Mouse (Mus musculus) kidney, adult 10 weeks (tissue): ENCODE data around the gene Tmem82. TPM values are rescaled to one million over a fixed set of nuclear protein-coding genes. Genes with fewer than 3 reads are reported as not detected.

Experiments used
- polyA plus RNA-seq: library from polyadenylated mRNA; stranded (reverse); fragments of 350-450 nt; fragmentation: Illumina TruSeq; extraction: RNeasy Lipid Tissue Mini Kit (QIAGEN cat#74804); gene quantifications from one replicate; pipeline ENCODE4 v1.2.3, GENCODE M21; 2014; ENCODE audit warnings: low read depth, low replicate concordance

Tmem82 gene
- 0.57 TPM for polyA plus RNA-seq

GRCm38 (mm10) chr4:141618565-141619243 lies at the start of gene Tmem82:
Tmem82 (minus strand) TSS chr4:141618633.

GRCm38 (mm10) chr4:141664799-141665198 lies 46.4 kb upstream of the Tmem82 start, which contains the start of gene Plekhm2:
Plekhm2 (minus strand) TSS chr4:141664899.

GRCm38 (mm10) chr4:141623666-141624065 lies 5.2 kb upstream of the Tmem82 start, which contains the start of gene Slc25a34:
Slc25a34 (minus strand) TSS chr4:141623821.

GRCm38 (mm10) chr4:141605861-141606260 lies 12.6 kb downstream of the Tmem82 start, which contains the start of gene Fblim1:
Fblim1 (minus strand) TSS chr4:141606096.

Other genes with a start within 250 kb of the Tmem82 start
- 4.0 TPM for gene Clcnka, start 219.9 kb downstream of the Tmem82 start, polyA plus RNA-seq
- gene Clcnkb, start 202.6 kb downstream of the Tmem82 start, polyA plus RNA-seq: 10.6 TPM
- not detected for gene Hspb7, start 197.9 kb downstream of the Tmem82 start, polyA plus RNA-seq
- gene Srarp, start 182.5 kb downstream of the Tmem82 start, polyA plus RNA-seq: not detected
- gene Zbtb17, start 174.0 kb downstream of the Tmem82 start, polyA plus RNA-seq: not detected
- gene Spen, start 80.0 kb downstream of the Tmem82 start, polyA plus RNA-seq: 7.5 TPM
- 5.1 TPM for gene Fblim1, start 12.5 kb downstream of the Tmem82 start, polyA plus RNA-seq
- 0.53 TPM for gene Slc25a34, start 5.2 kb upstream of the Tmem82 start, polyA plus RNA-seq
- 1.4 TPM for gene Plekhm2, start 46.3 kb upstream of the Tmem82 start, polyA plus RNA-seq
- not detected for gene Rsc1a1, start 67.0 kb upstream of the Tmem82 start, polyA plus RNA-seq
- 35.7 TPM for gene Ddi2, start 104.8 kb upstream of the Tmem82 start, polyA plus RNA-seq
- gene Agmat, start 128.0 kb upstream of the Tmem82 start, polyA plus RNA-seq: 0.32 TPM
- gene Dnajc16, start 172.3 kb upstream of the Tmem82 start, polyA plus RNA-seq: 5.9 TPM
- 12.8 TPM for gene Casp9, start 175.0 kb upstream of the Tmem82 start, polyA plus RNA-seq
- gene Cela2a, start 207.5 kb upstream of the Tmem82 start, polyA plus RNA-seq: not detected
- not detected for gene Ctrc, start 227.7 kb upstream of the Tmem82 start, polyA plus RNA-seq